ENCODE assay signal across 8 mouse cellular contexts in genomic region chr1:91179086-91179485, GRCm38 (mm10). TPM values are rescaled to one million over a fixed set of nuclear protein-coding genes. Genes with fewer than 3 reads are reported as not detected.
DNase-seq lines count a peak whose midpoint lies in the region; ATAC-seq and TF ChIP-seq lines count a peak whose summit lies in the region.

No protein-coding gene starts in this region.

- H3K4me2 ChIP-seq in heart, embryonic 14.5 days (ENCODE audit: low read length): peak overlapping the region; percentile 85
- H3K4me2 ChIP-seq in kidney, postnatal 0 days (ENCODE audit: low read length): no peak overlapping the region
- H3K4me2 ChIP-seq in myocyte (ENCODE audit: low read depth): peak overlapping the region; percentile 51

- DNase-seq in 3T3-L1 (ENCODE audit: low read depth, low spot score): peak; percentile 75
- DNase-seq in adrenal gland, postnatal 10 days: peak; percentile 75
- DNase-seq in kidney, postnatal 0 days (ENCODE audit: low spot score): peak; percentile 78
- no peak for DNase-seq in liver, adult 2 months (ENCODE audit: extremely low read depth, low read depth, low spot score)
- DNase-seq in splenic B cell, adult 2 months (ENCODE audit: low read depth, low spot score): peak; percentile 86

- no peaks in the 10 kb centered on the region for H3K4me1 ChIP-seq in embryonic fibroblast, embryonic 13.5 days (ENCODE audit: control insufficient read depth, insufficient read depth, low read length)
- peaks cover 21 to 22% of the 10 kb centered on the region in 2 experiments; a peak in 3 of 4 replicates for H3K4me1 ChIP-seq in heart, embryonic 14.5 days (ENCODE audit: control insufficient read depth in 2 of 2, insufficient read depth in 2 of 2, low read length in 2 of 2)
- peaks cover 7% of the 10 kb centered on the region for H3K4me1 ChIP-seq in kidney, postnatal 0 days (replicated peaks; ENCODE audit: insufficient read depth, low read length)
- H3K4me1 ChIP-seq in liver, adult 2 months (ENCODE audit: control insufficient read depth, insufficient read depth, low read length): no peaks in the 10 kb centered on the region

- no peak overlapping the region for H3ac ChIP-seq in myocyte (ENCODE audit: control insufficient read depth, insufficient read length)

- no peaks in the 10 kb centered on the region for H3K36me3 ChIP-seq in heart, embryonic 14.5 days (ENCODE audit: control insufficient read depth, insufficient read depth, low read length)
- no peaks in the 10 kb centered on the region for H3K36me3 ChIP-seq in kidney, postnatal 0 days (ENCODE audit: insufficient read depth, low read length)
- H3K36me3 ChIP-seq in liver, adult 2 months (ENCODE audit: control insufficient read depth, insufficient read depth, low read length): no peaks in the 10 kb centered on the region
- no peaks in the 10 kb centered on the region for H3K36me3 ChIP-seq in myocyte (ENCODE audit: control insufficient read depth, insufficient read depth)
- H3K36me3 ChIP-seq in splenic B cell, adult 2 months (ENCODE audit: control insufficient read depth, insufficient read depth, low read length, poor library complexity, severe bottlenecking): no peaks in the 10 kb centered on the region

- H3K9ac ChIP-seq in heart, embryonic 14.5 days (ENCODE audit: low read length): peak overlapping the region; percentile 84; the same call in 1 of the 2 replicates
- H3K9ac ChIP-seq in kidney, postnatal 0 days (ENCODE audit: low read depth, low read length): no peak overlapping the region
- no peak overlapping the region for H3K9ac ChIP-seq in liver, adult 2 months (ENCODE audit: low read depth, low read length)

- no peaks in the 10 kb centered on the region for H3K9me3 ChIP-seq in heart, embryonic 14.5 days (ENCODE audit: control insufficient read depth, low read length)
- H3K9me3 ChIP-seq in kidney, postnatal 0 days (replicated peaks; ENCODE audit: low read length): no peaks in the 10 kb centered on the region

- no peaks in the 10 kb centered on the region for H3K27me3 ChIP-seq in heart, embryonic 14.5 days (ENCODE audit: control insufficient read depth, insufficient read depth, low read length)
- H3K27me3 ChIP-seq in kidney, postnatal 0 days (ENCODE audit: insufficient read depth, low read length): no peaks in the 10 kb centered on the region
- H3K27me3 ChIP-seq in liver, adult 2 months (ENCODE audit: control insufficient read depth, insufficient read depth, low read length): peaks cover 3% of the 10 kb centered on the region; the same call in 1 of the 2 replicates
- no peaks in the 10 kb centered on the region for H3K27me3 ChIP-seq in myocyte (ENCODE audit: control insufficient read depth, insufficient read depth, insufficient read length)
- no peaks in the 10 kb centered on the region for H3K27me3 ChIP-seq in splenic B cell, adult 2 months (ENCODE audit: control insufficient read depth, insufficient read depth, low read length, poor library complexity, severe bottlenecking)

- no peak for TF ChIP-seq POLR2A in embryonic fibroblast, embryonic 13.5 days (IDR thresholded peaks at IDR 0.05; ENCODE audit: low read depth, low read length)
- TF ChIP-seq POLR2A in liver, adult 2 months (IDR thresholded peaks at IDR 0.05; ENCODE audit: extremely low read depth, insufficient read depth, low read length): no peak
- no peak for TF ChIP-seq POLR2A in myocyte (IDR thresholded peaks at IDR 0.05; ENCODE audit: insufficient read length, low read depth)

- WGBS in heart, embryonic 14.5 days: 30% methylated on average over 5 of the region's 5 CpGs
- WGBS in kidney, postnatal 0 days: 32% methylated on average over 5 of the region's 5 CpGs
- 42% methylated on average over 5 of the region's 5 CpGs for WGBS in liver, adult 2 months

- H3K4me3 ChIP-seq in embryonic fibroblast, embryonic 13.5 days (ENCODE audit: insufficient read depth, low read length): no peak overlapping the region
- H3K4me3 ChIP-seq in heart, embryonic 14.5 days (ENCODE audit: control insufficient read depth in 1 of 2, insufficient read depth in 1 of 2, low read depth in 1 of 2, low read length in 2 of 2): no peak overlapping the region
- H3K4me3 ChIP-seq in kidney, postnatal 0 days (replicated peaks; ENCODE audit: low read depth, low read length): no peak overlapping the region
- no peak overlapping the region for H3K4me3 ChIP-seq in liver, adult 2 months (ENCODE audit: insufficient read depth, low read depth, low read length)
- no peak overlapping the region for H3K4me3 ChIP-seq in myocyte

- peak; percentile 54; the same call in 1 of the 2 replicates for ATAC-seq in heart, embryonic 14.5 days (ENCODE audit: insufficient number of reproducible peaks, insufficient read depth, low FRiP score, low read depth)
- ATAC-seq in kidney, postnatal 0 days (replicated peaks; ENCODE audit: low FRiP score, low read depth): no peak; the same call in 1 of the 2 replicates

- TF ChIP-seq CTCF in embryonic fibroblast, embryonic 13.5 days (IDR thresholded peaks at IDR 0.05; ENCODE audit: borderline replicate concordance, insufficient read depth, low read length): peak; percentile 93
- peak; percentile 82 for TF ChIP-seq CTCF in kidney, postnatal 0 days (IDR thresholded peaks at IDR 0.05; ENCODE audit: low read depth)
- peak; percentile 79 for TF ChIP-seq CTCF in liver, adult 2 months (IDR thresholded peaks at IDR 0.05; ENCODE audit: low read depth, low read length)

- H3K27ac ChIP-seq in embryonic fibroblast, embryonic 13.5 days (ENCODE audit: insufficient read depth, low read length): no peak overlapping the region
- H3K27ac ChIP-seq in heart, embryonic 14.5 days (replicated peaks in 1 of 2; ENCODE audit: control insufficient read depth in 1 of 2, insufficient read depth in 1 of 2, low read depth in 2 of 2, low read length in 2 of 2): no peak overlapping the region
- no peak overlapping the region for H3K27ac ChIP-seq in kidney, postnatal 0 days
- H3K27ac ChIP-seq in liver, adult 2 months (replicated peaks; ENCODE audit: insufficient read depth, low read depth, low read length): no peak overlapping the region

- no peaks in the 10 kb centered on the region for H3K79me2 ChIP-seq in liver, adult 2 months (ENCODE audit: control insufficient read depth, insufficient read depth, low read length)
- H3K79me2 ChIP-seq in myocyte (ENCODE audit: control insufficient read depth, insufficient read depth): no peaks in the 10 kb centered on the region

TF ChIP-seq in myocyte, 11 proteins besides CTCF, POLR2A, EP300 and RAD21:
- no peak for TF ChIP-seq REST (IDR thresholded peaks at IDR 0.05; ENCODE audit: insufficient read depth, insufficient read length)
- TF ChIP-seq MYOG (IDR thresholded peaks at IDR 0.05; ENCODE audit: control insufficient read depth in 1 of 3, insufficient read depth in 1 of 3, insufficient read length in 2 of 3, low read depth in 2 of 3): no peak
- no peak for TF ChIP-seq CEBPB (IDR thresholded peaks at IDR 0.05; ENCODE audit: insufficient read depth, poor library complexity, severe bottlenecking)
- TF ChIP-seq SRF (IDR thresholded peaks at IDR 0.05; ENCODE audit: control insufficient read depth, insufficient read length, low read depth): no peak

RNA-seq across cellular contexts. Expression of gene Ramp1, which starts 0.5 kb away (rescaled TPM):
- 10 to 100 TPM in 1 of 2 experiments, 1 to 10 TPM in 1; 8.3 to 11.3 TPM for total RNA-seq in adrenal gland, postnatal 10 days (2021)
- 5.7 and 7.6 TPM in 2 replicates for polyA plus RNA-seq in embryonic fibroblast, embryonic 13.5 days (2011; ENCODE audit: insufficient read length, low read depth, missing spikeins)
- polyA plus RNA-seq in heart, embryonic 14.5 days (2014; fragmentation: Nextera tagmentation; extraction: Ambion mirVana): 55.9 and 56.9 TPM in 2 replicates
- polyA plus RNA-seq in kidney, postnatal 0 days (2015; fragmentation: Nextera tagmentation; extraction: Ambion mirVana): 2.1 and 2.5 TPM in 2 replicates
- total RNA-seq in liver, adult 2 months (2014; rRNA removed): 3.6 and 4.6 TPM in 2 replicates
- 6.3 and 6.6 TPM in 2 replicates for polyA plus RNA-seq in liver, adult 2 months (2012; rRNA removed)
- polyA plus RNA-seq in myocyte (2012; fragmentation: generic; extraction: Trizol): 3.1 TPM

RNA-seq across cellular contexts. Expression of gene Rbm44, which starts 34.2 kb away (rescaled TPM):
- under 1 TPM; 0.21 to 0.30 TPM for total RNA-seq in adrenal gland, postnatal 10 days (2021)
- 0.27 TPM in 1 of 2 replicates, not detected in the other for polyA plus RNA-seq in embryonic fibroblast, embryonic 13.5 days (2011; ENCODE audit: insufficient read length, low read depth, missing spikeins)
- polyA plus RNA-seq in heart, embryonic 14.5 days (2014; fragmentation: Nextera tagmentation; extraction: Ambion mirVana): 3.3 and 3.7 TPM in 2 replicates
- 0.20 and 0.28 TPM in 2 replicates for polyA plus RNA-seq in kidney, postnatal 0 days (2015; fragmentation: Nextera tagmentation; extraction: Ambion mirVana)
- total RNA-seq in liver, adult 2 months (2014; rRNA removed): 0.07 and 0.09 TPM in 2 replicates
- not detected in 2 replicates for polyA plus RNA-seq in liver, adult 2 months (2012; rRNA removed)
- polyA plus RNA-seq in myocyte (2012; fragmentation: generic; extraction: Trizol): not detected
